Mouse (Mus musculus): ENCODE measurements at regions not wholly inside any gene's neighbourhood (a gene's known extent, or its start where the extent isn't known, plus 50 kb on each side); places are given as distances from the start of the nearest gene placed in this dataset.

DNA sequence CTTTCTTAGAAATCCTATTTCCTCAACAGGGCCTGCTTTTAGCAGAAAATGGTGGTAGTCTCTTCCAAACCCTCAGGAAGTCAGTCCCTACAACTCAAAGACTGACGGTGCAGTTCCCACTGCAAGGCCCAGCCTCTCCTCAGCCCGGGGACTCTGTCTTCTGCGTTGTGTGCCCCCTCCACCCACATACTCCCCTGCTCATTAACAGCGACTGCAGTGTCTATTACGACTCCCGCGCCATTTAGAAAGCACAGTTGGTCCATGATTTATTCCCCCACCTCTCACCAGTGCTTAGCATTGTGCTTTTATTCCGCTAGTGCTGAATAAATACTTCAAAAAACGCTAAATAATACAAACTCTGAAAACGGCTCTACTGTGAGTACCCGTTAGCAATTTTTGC, 230.9 kb upstream of the Hes1 start:
- Histone ChIP-seq H3K9me3 (ENCODE audit: control insufficient read depth) (no peaks in the 10 kb centered on the region), H3K4me1 (replicated peaks; ENCODE audit: control insufficient read depth, insufficient read depth, low read length) (no peaks in the 10 kb centered on the region), H3K4me3 (ENCODE audit: low read depth, low read length) (no peak overlapping the region), H3K36me3 (ENCODE audit: control insufficient read depth, insufficient read depth) (no peaks in the 10 kb centered on the region), H3K9ac (ENCODE audit: low read depth, low read length) (no peak overlapping the region), H3K27ac (ENCODE audit: low read depth, low read length) (no peak overlapping the region), H3K27me3 (replicated peaks; ENCODE audit: control insufficient read depth, insufficient read depth, low read length) (no peaks in the 10 kb centered on the region), H3K4me2 (replicated peaks; ENCODE audit: low read depth) (no peak overlapping the region)
- no peak for ATAC-seq
- no peak for TF ChIP-seq CTCF (IDR thresholded peaks at IDR 0.05; ENCODE audit: low read depth)
- WGBS = 77% methylated on average over 11 of the region's 11 CpGs

DNA sequence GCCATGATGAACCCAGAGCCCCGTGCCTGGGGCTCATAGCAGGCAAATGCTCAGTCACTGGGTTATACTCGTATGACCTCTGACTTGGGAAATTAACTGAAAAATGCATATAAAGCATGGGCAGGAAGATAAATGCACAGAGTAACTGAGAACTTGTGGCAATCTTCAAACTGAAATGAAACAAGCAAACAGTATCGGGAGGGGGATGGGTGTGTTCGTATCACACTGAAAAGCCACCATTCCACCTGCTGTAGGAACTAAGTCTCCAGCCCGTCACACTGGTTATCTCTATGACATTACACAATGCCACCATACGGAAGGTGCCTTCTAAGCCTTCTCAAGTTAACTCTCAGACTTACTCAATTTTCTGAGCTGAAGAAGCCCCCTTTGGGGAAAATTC, 230.3 kb upstream of the Hes1 start:
- H3K27me3 ChIP-seq (replicated peaks; ENCODE audit: control insufficient read depth, insufficient read depth, low read length) = no peaks in the 10 kb centered on the region
- H3K4me3 ChIP-seq (ENCODE audit: low read depth, low read length) = no peak overlapping the region
- no peaks in the 10 kb centered on the region for H3K4me1 ChIP-seq (replicated peaks; ENCODE audit: control insufficient read depth, insufficient read depth, low read length)
- H3K4me2 ChIP-seq (replicated peaks; ENCODE audit: low read depth) = no peak overlapping the region
- TF ChIP-seq CTCF (IDR thresholded peaks at IDR 0.05; ENCODE audit: low read depth) = no peak
- no peak overlapping the region for H3K9ac ChIP-seq (ENCODE audit: low read depth, low read length)
- H3K9me3 ChIP-seq (ENCODE audit: control insufficient read depth) = no peaks in the 10 kb centered on the region
- no peaks in the 10 kb centered on the region for H3K36me3 ChIP-seq (ENCODE audit: control insufficient read depth, insufficient read depth)
- WGBS = 51% methylated on average over 6 of the region's 6 CpGs
- H3K27ac ChIP-seq (ENCODE audit: low read depth, low read length) = no peak overlapping the region
- peak; percentile 60; the same call in 1 of the 2 replicates for ATAC-seq

DNA sequence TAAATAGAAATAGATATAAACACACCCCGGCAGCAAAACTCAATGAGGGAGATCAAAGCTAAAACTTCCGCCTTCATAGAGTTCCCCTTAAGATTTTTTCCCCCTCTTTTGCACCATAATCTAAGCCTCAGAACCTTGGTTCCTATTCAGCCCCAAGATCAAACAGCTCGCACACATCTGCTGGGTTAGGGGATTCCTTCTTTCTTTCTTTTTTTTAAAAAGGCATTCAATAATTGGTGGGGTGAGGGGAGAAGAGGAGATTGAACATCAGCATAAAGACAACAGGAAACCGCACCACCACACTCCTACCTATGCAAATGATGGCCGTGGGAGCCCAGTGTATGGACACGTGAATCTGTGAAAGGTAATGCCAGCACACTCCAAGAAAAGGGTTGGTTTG, 229.5 kb upstream of the Hes1 start:
- H3K36me3 ChIP-seq (ENCODE audit: control insufficient read depth, insufficient read depth) = no peaks in the 10 kb centered on the region
- H3K27ac ChIP-seq (ENCODE audit: low read depth, low read length) = no peak overlapping the region
- no peaks in the 10 kb centered on the region for H3K9me3 ChIP-seq (ENCODE audit: control insufficient read depth)
- no peak overlapping the region for H3K9ac ChIP-seq (ENCODE audit: low read depth, low read length)
- no peaks in the 10 kb centered on the region for H3K4me1 ChIP-seq (replicated peaks; ENCODE audit: control insufficient read depth, insufficient read depth, low read length)
- WGBS = 76% methylated on average over 6 of the region's 6 CpGs
- no peak for TF ChIP-seq CTCF (IDR thresholded peaks at IDR 0.05; ENCODE audit: low read depth)
- no peak overlapping the region for H3K4me2 ChIP-seq (replicated peaks; ENCODE audit: low read depth)
- no peak overlapping the region for H3K4me3 ChIP-seq (ENCODE audit: low read depth, low read length)
- no peak for ATAC-seq
- H3K27me3 ChIP-seq (replicated peaks; ENCODE audit: control insufficient read depth, insufficient read depth, low read length) = no peaks in the 10 kb centered on the region

DNA sequence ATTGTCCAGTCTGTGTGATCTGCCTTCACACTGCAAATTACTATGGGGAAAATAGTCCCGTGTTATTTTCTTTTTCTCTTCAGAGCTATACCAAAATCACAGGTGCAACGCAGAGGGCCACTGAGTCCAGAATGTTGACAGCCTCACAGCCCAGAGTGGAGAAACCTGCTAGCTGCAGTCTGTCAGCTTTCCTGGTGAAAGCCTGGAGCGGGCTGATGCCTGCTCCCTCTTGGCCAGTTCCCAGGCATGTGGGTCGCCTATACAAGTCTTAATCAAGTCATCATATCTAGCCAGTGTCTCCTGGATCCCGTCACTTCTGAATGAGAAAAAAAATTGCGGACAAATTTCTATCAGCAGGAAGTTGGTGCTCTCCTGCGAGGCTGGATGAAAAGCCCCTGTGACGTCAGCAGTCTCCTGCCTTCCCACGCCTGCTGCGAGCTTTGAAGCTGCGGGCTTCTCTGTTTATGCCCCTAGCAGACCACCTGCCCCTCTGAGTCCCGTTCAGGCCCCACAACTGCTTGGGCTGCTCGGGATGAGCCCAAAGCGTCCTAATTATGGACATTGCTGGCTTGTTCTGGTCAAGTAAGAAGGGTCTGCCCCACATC, 227.1 kb upstream of the Hes1 start:
- 46% methylated on average over 14 of the region's 14 CpGs for WGBS
- Histone ChIP-seq H3K4me3 (ENCODE audit: low read depth, low read length) (no peak overlapping the region), H3K4me1 (replicated peaks; ENCODE audit: control insufficient read depth, insufficient read depth, low read length) (no peaks in the 10 kb centered on the region), H3K9ac (ENCODE audit: low read depth, low read length) (no peak overlapping the region), H3K27me3 (replicated peaks; ENCODE audit: control insufficient read depth, insufficient read depth, low read length) (no peaks in the 10 kb centered on the region), H3K4me2 (replicated peaks; ENCODE audit: low read depth) (no peak overlapping the region; the same call in 1 of the 2 replicates), H3K9me3 (ENCODE audit: control insufficient read depth) (no peaks in the 10 kb centered on the region), H3K27ac (ENCODE audit: low read depth, low read length) (no peak overlapping the region), H3K36me3 (ENCODE audit: control insufficient read depth, insufficient read depth) (no peaks in the 10 kb centered on the region)
- no peak for TF ChIP-seq CTCF (IDR thresholded peaks at IDR 0.05; ENCODE audit: low read depth)
- no peak for ATAC-seq

DNA sequence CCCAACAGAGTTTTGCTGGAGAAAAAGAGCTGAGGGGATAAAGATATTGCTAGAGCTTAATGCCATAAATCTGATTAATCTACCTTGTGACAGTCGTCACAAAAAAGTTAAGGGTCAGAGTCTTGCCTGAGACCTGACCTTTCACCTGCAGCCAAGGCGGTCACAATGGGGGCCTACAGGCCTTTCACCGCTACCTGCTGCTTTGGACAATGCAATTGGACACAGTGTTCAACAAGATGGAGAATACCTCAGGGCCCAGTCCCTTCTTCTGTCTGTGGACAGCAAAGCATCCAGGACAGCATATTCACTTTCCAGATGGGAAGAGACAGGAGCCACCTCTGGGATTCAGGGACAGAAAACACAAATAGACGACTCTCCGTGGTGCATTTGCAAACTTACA, 226.3 kb upstream of the Hes1 start:
- H3K4me1 ChIP-seq (replicated peaks; ENCODE audit: control insufficient read depth, insufficient read depth, low read length) = no peaks in the 10 kb centered on the region
- no peak overlapping the region for H3K4me2 ChIP-seq (replicated peaks; ENCODE audit: low read depth)
- no peaks in the 10 kb centered on the region for H3K27me3 ChIP-seq (replicated peaks; ENCODE audit: control insufficient read depth, insufficient read depth, low read length)
- H3K36me3 ChIP-seq (ENCODE audit: control insufficient read depth, insufficient read depth) = no peaks in the 10 kb centered on the region
- 84% methylated on average over 5 of the region's 5 CpGs for WGBS
- no peak for ATAC-seq
- H3K9ac ChIP-seq (ENCODE audit: low read depth, low read length) = no peak overlapping the region
- H3K27ac ChIP-seq (ENCODE audit: low read depth, low read length) = no peak overlapping the region
- H3K4me3 ChIP-seq (ENCODE audit: low read depth, low read length) = no peak overlapping the region
- TF ChIP-seq CTCF (IDR thresholded peaks at IDR 0.05; ENCODE audit: low read depth) = no peak
- H3K9me3 ChIP-seq (ENCODE audit: control insufficient read depth) = no peaks in the 10 kb centered on the region

DNA sequence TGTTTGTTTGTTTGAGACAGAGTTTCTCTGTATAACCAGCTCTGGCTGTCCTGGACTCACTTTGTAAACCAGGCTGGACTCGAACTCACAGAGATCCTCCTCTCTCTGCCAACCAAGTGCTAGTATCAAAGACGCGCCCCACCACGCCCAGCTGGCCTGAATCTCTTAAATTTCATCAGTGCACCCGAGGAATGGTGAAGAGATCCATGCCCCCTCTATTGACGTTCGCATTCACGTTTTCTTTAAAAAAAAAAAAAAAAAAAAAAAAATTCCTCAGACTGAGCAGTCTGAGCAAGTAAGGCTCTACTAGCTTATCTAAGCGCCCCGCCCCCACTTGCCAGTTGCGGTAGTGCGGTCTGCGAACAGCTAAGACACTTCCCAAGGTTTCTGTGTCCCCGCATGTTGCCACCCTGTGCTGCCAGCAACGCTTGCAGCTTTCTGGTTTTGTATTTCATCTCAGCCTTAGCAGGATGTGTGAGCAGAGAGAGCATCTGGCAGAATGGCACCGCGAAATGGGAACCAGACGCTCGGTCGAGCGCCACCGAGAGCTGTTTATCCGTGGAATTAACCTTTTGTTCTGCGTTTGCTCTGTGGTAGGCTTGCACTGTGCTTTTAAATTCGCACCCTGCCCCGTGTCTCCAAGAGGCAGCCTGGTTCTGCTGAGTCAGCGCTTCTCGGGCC, 225.1 kb upstream of the Hes1 start:
- H3K36me3 ChIP-seq (ENCODE audit: control insufficient read depth, insufficient read depth) = no peaks in the 10 kb centered on the region
- no peaks in the 10 kb centered on the region for H3K27me3 ChIP-seq (replicated peaks; ENCODE audit: control insufficient read depth, insufficient read depth, low read length)
- 7% methylated on average over 28 of the region's 28 CpGs for WGBS
- TF ChIP-seq CTCF (IDR thresholded peaks at IDR 0.05; ENCODE audit: low read depth) = no peak
- peak; percentile 64 for ATAC-seq
- H3K9ac ChIP-seq (ENCODE audit: low read depth, low read length) = peak overlapping the region; percentile 32; the same call in 1 of the 2 replicates
- H3K27ac ChIP-seq (ENCODE audit: low read depth, low read length) = peak overlapping the region; percentile 46; the same call in 1 of the 2 replicates
- no peaks in the 10 kb centered on the region for H3K4me1 ChIP-seq (replicated peaks; ENCODE audit: control insufficient read depth, insufficient read depth, low read length)
- no peaks in the 10 kb centered on the region for H3K9me3 ChIP-seq (ENCODE audit: control insufficient read depth)
- peak overlapping the region; percentile 71 for H3K4me2 ChIP-seq (replicated peaks; ENCODE audit: low read depth)
- H3K4me3 ChIP-seq (ENCODE audit: low read depth, low read length) = peak overlapping the region; percentile 26

All from intestine, postnatal 0 days (tissue).